Mouse (Mus musculus): ENCODE results near the gene Tspan33.
A peak's percentile ranks its signal among the peaks of the same experiment; 100 is the strongest.
"Not testable (repeated sequence)": the region's sequence is repeated elsewhere in the genome, so short reads cannot be mapped to it uniquely, and the experiment has no call there.

The Tspan33 gene

DNA sequence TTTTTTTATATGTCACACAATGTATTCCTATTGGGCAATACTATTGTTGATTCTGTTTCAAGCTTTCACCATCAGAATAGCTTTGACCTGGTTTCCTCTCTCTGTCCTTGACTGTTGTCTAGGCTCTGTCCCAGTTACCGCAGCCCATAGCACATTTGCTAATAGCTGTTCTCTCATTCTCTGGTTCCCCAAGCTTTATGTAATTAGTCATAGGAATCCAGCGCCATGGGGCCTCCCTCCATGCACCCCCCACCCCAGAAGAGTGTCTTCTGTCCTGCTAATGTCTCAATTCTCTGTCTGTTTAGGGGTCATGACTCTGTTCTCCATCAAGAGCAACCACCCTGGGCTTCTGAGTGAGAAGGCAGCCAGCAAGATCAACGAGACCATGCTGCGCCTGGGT is 62.5 kb downstream of the Tspan33 start:
- no peak for DNase-seq

DNA sequence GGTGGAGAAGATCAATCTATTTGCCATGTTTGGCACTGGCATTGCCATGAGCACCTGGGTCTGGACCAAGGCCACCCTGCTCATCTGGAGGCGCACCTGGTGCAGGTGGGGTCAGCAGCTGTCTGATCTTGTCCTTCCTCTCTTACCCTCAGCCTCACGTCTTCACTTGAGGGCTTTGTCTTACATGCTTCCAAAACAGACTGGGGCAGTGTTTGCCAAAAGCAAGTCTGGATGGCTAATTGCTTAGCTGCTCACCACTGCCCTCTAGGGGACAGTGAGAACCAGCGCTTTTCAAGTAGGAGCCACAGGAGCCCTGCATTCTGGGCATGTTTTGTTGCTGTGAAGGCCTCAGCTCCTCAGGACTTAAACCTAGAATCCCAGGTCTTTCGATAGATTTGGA is 64.4 kb downstream of the Tspan33 start:
- peak; percentile 66 to 73 for DNase-seq

DNA sequence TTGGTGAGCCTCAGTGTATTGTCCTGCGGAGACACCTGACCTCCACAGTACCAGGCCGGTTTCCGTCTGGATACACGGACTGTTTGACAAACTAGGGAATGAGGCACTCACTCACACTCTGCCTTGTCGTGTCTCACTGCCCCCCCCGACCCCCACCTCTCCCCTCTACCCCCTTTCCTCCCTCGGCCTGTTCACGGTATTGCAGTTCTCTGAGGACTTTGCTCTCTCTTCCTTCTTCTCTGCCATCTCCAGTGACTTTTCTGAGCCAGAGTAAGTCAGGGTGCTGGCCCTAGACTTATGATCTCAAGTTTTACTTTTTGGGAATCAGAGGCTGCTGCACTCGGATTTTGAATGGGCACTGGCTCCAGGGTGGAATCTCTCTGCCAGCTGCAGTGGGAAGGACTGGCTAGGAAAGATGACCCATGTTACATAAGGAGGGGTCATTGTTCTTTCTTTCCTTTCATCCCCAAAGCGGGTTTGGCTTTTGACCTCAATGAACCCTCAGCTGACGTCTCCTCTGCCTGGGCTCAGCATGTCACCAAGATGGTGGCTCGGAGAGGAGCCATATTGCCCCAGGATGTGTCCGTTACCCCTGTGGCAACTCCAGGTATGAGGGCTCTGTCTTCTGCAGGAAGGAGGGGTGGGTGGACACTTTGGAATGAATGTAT is 65.1 kb downstream of the Tspan33 start:
- DNase-seq, result peak; percentile 14 to 28

DNA sequence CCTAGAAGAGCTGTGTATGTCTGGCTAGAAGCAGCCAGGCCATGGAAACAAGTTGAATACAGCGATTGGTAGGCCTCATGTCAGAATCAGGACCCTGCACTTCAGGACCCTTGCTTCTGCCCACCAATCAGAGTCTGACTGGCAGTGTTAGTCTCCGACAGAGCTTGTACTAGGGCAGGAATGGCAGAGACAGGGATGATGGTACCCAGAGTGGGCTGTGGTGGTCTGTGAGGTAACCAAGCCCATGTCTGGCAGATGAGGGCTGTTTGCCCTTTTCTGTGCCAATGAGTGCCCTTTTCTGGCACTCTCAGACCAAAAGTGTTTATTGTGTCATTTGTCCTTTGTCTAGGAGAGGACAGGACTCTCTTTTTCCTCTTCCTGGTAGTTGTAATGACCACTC is 66.4 kb downstream of the Tspan33 start:
- DNase-seq, result not testable (repeated sequence)

DNA sequence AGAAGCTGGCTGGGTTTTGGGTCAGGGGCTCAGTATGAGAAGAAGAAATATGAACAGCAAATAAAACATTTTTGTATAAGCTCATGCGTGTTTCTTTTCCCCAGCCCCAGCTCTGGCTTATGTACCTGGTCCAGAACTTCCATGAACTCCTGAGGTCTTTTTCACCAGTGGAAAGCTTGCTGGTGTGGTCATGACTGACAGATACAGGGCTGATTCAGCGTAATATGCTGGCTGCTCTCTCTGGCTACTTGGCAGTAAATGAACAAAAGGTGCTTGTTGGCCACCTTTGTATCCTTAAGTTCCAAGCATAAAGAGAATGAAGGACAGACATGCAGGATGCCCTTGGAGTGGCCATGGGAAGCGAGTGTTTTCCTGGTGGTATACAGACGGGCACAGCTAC is 67.3 kb downstream of the Tspan33 start:
- DNase-seq, result peak; percentile 17 to 41

DNA sequence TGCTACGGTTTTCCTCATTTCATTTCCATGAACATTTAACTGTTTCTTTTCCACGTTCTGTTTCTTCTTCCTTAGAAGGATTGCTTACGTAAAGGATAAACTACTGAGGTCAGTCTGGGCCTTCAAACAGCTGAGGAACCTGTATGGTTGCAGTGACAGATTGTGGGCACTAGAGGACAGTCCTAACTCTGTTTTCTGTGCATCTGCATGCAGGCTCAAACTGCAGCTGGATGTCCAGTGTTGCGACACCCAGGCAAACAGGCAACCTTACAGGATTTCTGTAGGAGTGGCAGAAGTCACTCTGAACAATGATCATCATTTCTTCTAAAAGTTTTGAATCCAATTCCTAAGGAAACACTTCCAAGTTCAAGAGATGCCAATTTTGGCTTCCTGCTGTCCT is 68.5 kb downstream of the Tspan33 start:
- peak; percentile 65 to 69 for DNase-seq

DNA sequence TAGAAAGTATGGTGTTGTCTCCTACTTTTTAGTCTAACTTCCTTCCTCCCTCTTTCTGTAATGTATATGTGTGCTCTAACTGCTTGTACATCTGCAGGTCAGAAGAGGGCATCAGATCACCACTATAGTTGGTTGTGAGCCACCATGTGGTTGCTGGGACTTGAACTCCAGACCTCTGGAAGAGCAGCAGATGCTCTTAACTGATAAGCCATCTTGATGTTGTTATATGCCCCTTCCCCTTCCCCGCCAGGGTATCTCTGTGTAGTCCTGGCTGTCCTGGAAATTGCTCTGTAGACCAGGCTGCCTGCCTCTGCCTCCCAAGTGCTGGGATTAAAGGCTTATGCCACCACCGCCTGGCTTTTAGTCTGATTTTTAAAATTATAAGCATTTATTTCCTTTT is 72.9 kb downstream of the Tspan33 start:
- no peak for DNase-seq

Measured in kidney, adult 8-10 months (tissue).